Mouse (Mus musculus): ENCODE results near the gene Ddb2.

DNA sequence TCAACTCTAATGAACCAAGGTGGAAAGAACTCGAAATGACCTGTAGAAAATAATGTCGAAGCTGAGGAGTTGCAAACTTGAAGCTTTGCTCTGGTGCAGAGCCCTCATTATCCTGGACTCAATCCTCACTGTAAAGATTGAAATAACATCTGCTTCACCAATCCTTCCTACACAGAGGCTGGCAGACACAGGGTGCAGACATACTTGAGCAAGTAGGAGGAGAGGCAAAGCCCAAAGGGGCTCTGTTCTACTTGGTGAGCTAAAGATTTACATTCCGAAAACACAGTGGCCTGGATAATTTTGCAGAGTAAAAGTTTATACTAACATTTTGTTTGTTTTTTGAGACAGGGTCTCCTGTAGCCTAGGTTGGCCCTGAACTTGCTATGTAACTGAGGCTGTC is 37.9 kb downstream of the Ddb2 start:
- no peak for TF ChIP-seq POLR2A (IDR thresholded peaks at IDR 0.05; ENCODE audit: borderline replicate concordance, extremely low read depth, low read depth, low read length)
- TF ChIP-seq CTCF (IDR thresholded peaks at IDR 0.05; ENCODE audit: insufficient read depth, low read length) = no peak

Data from lung, adult 2 months (tissue).